Mouse (Mus musculus) adrenal gland, postnatal 14 days (tissue): ENCODE measurements around the gene Kif20b. TPM values are rescaled to one million over a fixed set of nuclear protein-coding genes. Genes with fewer than 3 reads are reported as not detected.

Experiments
- DNase-seq: peaks from one replicate; pipeline ENCODE4 v3.0.0; 2021; ENCODE audit warnings: mixed read lengths
- long read RNA-seq, 2 experiments: library from polyadenylated mRNA; stranded (forward); transcript quantifications; one replicate each; pipeline ENCODE4 v2.0.0; 2021
- total RNA-seq: library from RNA; stranded (reverse); gene quantifications from 2 replicates; pipeline ENCODE4 v1.2.3, GENCODE M21; 2021

Kif20b gene
- 8.2 and 10.7 TPM in 2 replicates for total RNA-seq
- long read RNA-seq, experiment 1, partial matches to known transcripts, result 1 of 4 reads
- long read RNA-seq, experiment 1, other reads (novel, unspliced or antisense), result 3 of 4 reads
- long read RNA-seq, experiment 2, partial matches to known transcripts, result 0 of 2 reads
- long read RNA-seq, experiment 2, other reads (novel, unspliced or antisense), result 2 of 2 reads

DNA sequence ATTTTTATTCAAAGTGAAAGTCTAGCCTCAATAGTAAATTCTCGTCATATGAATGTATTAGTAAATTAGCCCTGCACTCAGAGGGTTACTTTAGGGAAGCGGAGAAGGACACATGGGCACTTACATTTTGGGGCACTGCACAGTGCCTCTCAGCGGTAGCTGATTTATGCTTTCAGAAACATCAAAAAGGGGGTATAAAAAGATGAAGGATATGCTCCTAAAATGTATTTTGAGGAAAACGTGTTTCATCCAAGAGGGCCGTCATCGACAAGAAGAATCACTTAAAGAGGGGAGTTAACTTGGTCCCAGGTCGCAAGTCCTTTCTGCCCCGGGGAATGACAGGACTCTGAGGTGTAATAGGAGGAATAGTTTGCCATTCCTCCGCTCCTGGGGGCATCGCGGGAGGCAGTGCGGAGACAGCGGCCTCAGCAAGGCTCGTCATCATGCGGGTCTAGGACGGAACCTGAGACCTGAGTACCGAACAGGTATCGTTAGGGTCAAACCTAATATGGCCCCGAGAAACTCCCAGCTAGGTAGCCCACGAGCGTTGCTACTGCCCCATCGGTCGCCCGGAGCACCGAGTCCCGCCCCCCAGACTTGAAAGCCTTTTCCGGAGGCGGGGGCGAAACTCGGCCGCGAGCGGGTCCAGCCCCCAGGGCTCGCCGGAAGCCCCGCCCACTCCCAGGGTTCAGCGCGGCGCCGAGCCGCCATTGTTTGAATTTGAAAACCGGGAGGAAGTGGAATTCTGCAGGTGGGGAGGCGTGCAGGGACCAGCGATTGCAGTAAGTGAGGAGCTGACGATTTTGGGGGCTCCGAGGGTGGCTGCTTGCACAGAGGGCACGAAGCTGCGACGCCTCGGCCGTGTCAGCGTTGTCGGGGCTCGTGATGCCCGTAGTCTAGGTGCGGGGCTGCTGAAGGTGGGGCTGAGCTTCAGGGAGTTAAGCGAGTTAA, at the start of gene Kif20b:
TSS of gene Kif20b (plus strand) at position 710 of the 951 bp plus-strand sequence.
- DNase-seq, result peak; percentile 97

DNA sequence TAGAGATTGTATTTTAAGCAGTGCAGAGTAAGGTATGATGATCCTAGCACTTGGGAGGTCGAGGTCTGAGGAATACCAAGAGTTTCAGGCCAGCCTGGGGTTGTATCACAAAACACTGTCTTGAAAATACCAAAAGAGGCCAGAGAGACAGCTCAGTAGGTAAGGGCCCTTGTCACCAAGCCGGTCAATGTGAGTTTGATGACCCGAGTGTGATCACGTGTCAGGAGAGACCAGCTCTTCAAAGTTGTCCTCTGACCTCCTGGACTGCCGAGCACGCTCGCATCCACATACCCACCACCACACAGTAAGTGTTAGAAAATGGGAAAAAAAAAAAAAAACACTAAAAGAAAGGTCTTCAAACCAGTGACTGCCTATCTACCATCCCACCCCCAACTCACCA, 45.5 kb upstream of the Kif20b start:
- no peak for DNase-seq

DNA sequence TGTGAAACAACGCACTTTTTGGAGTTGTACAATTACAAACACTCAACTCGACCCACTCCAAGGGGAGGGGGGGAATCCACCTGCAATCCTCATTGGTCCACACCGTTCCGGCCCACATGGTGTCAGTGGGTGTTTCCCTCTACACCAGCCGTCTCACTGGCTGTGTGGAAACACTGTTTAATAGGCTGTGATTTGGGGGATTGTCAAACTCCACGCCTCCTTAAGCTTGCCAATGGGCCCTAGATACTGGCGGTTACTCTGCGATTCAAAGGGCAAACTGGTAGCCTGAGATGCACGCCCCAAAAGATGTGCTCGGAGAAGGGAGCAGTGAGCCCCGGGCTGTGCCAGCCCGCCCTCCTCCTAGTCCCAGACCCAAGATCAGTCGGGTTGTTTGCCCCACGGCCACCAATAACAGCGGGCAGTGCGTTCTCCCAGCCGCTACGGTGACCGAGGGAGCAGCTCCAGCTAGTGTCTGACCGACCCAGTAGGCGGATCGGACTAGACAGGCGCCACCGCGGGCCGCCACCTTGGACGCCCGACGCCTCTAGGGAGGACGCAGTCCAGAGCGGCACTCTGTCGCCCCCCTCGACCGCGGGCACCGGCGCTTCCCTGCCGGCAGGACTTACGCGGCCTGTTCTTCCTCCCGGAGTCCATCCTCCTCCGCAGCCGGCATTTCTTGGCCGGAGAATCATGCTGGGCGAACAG, 44.1 kb upstream of the Kif20b start:
- peak; percentile 94 for DNase-seq

DNA sequence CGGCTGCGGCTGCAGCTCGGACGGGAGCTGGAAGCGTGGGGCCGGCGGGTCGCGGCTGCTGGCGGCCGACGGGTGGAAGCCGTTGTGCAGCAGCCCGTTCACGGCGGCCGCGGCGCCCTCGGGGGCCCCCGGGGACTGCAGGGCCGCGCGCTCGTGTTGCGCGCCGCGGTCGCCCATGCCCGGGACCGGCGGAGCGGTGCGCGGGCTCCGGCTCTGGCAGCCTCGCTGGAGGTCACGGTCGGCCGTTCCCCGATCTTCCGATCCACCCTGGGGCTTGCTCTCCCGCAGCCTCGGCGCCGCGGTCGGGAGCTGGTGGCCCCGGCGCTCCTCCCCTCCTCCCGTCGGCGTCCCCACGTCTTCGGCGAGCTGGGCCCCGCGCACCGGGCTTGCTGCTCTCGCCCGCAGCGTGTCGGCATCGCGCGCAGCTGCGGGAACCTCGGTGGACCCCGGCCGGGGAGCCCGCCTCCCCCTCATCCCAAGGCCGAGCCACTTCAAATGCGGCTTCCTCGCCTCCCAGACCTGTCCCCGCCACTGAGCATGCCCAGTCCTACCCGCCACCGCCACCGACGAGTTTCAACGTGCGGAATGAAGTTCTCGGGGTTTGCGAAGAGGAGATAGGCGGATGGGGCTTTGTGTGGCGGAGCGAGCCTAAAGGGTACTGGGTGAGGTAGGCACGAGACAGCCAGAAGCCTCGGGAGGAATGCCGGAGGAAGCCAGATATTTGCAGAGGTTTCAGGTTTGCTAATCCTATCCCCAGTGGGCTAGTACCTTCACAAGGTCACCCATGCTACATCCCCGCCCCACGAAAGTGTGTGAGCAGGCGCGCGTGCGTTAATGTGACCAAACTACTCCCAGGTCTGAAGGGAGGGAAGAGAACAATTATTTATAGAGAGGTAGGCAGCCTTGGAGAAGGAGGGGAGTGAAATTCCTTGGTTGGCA, 43.3 kb upstream of the Kif20b start, which contains the start of gene Pank1:
TSS of gene Pank1 (minus strand) at position 853 of the 939 bp plus-strand sequence.
- peak; percentile 88 for DNase-seq

DNA sequence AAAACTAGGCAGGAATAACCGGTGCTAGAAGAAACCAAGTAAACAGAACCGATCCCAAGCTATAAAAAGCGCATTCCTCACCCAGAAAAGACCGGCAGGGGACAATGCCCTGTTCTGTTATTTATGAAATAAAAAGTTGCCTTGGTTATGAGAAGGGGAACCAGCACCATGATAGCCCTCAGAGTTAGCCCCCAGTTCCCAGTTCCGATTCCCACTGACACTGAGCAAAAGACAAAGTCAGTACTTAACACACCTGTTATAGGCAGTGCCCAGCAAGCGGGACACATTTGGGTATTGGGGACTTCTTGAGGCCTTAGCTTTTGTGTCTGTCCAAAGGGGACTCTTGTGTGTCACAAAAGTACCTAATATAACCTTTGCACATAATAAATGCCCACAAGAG, 42.5 kb upstream of the Kif20b start:
- DNase-seq, result no peak

DNA sequence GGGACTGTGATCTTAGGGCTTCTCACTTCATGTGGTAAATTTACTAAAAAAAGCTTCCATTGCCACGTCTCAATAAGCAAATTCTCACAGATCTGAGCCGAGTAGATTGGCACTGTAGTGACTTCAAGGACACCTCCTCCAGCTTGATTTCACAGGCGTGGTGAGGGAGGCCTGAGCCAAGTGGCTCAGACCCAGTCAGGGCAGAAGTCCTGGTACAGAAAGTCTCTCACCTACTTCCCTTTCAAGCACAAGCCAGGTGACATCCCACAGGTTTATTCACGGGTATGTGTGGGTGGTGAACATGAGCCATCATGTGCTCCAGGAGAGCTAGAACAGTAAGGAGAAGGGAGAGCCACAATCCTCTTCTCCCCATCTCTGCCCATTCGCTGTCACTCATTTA, 41.0 kb upstream of the Kif20b start:
- DNase-seq, result peak; percentile 62

DNA sequence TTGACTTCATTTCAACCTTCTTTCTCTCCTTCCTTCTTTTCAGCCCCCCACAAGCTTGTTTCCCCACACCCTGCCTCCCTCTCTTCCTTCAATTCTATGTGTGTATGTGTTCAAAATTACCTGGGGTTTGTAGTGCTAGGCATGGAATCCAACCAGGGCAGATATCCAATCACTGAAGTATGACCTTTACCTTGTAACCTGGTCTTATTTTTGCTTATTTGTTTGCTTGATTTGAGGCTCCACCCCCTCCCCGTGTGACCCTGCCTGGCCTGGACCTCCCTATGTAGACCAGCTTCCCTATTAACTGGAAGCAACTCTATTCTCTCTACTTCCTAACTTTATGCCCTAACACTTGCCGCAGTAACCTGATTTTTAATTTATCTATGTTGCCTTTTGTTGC, 39.7 kb upstream of the Kif20b start:
- no peak for DNase-seq

DNA sequence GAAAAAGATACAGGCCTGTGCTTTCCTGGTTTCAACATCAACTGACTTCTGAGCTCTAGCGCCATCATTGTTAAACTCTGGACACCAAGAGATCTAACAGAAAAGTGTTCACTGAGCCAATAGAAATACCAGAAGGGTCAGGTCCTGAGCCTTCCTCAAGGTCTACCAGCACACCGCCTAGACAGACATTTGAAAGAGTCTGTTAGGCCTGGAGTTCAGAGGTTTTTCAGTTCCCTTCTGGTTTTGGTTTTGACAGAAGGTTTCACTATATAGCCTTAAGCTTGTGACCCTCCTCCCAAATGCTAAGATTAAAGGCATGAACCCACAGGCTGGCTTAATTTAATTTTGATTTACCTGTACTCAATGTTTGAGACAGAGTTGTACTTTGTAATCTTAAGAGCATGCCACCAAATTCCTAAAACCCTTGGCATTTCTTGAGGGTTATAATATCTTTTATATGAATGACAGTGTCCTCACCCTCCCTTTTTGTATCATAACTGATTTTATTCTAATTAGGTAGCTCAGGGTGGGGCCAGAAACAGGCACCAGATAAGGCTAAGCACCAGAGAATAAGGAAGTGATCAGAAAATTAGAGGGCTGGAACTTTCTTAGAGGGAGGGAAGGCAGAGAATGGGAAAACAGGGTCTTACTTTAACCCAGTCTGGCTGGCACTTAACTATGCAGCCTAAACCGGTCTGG, 38.5 kb upstream of the Kif20b start:
- DNase-seq, result no peak

DNA sequence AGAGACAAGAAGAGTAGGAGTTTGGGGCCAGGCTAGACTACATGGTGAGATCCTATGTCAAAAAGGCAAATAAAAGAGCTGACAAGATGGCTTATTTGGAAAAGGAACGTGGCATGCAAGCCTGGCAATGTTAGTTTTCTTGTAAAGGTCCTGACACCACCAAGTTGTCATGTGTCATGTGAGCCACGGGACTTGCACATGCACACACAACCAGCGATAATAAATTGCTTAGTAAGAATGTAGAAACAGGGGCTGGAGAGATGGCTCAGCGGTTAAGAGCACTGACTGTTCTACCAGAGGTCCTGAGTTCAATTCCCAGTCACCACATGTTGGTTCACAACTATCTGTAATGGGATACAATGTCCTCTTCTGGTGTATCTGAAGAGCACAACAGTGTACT, 35.8 kb upstream of the Kif20b start:
- no peak for DNase-seq

DNA sequence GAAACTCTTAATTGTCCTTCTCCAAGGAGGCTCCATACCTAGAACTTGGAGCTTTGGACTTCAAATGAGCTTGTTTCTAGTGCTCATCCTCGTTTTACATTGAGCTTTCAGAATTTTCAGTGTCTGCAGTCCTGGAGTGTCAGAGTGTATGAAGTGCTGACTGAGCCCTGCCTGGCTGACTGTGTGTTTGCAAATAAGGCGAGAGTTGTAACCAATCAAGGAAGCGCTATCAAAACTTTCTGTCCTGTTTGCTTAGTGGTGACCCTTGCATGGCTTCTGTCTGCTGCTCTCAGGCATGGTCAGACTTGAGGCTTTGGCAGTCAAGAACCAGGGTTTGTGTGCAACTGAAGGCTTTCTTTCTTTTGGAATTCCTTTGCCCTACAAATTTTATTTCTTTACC, 31.2 kb upstream of the Kif20b start:
- DNase-seq, result no peak

DNA sequence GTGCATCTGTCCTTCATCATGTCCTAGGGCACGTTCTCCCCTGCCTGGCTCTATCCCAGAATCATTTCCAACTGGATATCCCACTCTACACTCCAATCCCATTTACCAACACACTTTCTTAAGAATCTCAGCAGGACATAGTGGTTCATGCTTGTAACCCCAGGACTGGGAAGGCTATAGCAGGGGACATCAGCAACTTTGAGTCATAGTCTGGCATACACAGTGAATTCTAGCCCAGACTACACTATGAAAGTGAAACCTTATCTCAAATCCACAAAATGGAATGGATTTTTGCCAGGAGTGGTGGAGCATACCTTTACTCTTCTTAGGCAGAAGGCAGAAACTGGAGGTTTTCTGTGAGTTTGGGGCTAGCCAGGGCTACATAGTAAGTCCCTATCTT, 30.6 kb upstream of the Kif20b start:
- DNase-seq, result no peak

DNA sequence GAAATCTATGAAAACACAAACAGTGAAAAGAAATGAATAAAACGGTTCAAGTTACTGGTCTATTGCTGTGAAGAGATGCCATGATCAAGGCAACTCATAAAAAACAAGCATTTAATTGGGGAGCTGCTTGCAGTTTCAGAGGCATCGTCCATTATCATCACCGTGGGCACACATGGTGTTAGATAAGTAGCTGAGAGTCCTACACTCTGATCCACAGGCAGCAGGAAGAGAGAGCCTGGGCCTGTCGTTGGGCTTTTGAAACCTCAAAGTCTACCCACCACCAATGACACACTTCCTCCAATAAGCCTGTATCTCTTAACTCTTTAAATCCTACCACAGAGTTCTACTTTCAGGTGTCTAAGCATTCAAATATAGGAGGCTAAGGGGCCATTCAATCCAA, 27.1 kb upstream of the Kif20b start:
- DNase-seq, result no peak

DNA sequence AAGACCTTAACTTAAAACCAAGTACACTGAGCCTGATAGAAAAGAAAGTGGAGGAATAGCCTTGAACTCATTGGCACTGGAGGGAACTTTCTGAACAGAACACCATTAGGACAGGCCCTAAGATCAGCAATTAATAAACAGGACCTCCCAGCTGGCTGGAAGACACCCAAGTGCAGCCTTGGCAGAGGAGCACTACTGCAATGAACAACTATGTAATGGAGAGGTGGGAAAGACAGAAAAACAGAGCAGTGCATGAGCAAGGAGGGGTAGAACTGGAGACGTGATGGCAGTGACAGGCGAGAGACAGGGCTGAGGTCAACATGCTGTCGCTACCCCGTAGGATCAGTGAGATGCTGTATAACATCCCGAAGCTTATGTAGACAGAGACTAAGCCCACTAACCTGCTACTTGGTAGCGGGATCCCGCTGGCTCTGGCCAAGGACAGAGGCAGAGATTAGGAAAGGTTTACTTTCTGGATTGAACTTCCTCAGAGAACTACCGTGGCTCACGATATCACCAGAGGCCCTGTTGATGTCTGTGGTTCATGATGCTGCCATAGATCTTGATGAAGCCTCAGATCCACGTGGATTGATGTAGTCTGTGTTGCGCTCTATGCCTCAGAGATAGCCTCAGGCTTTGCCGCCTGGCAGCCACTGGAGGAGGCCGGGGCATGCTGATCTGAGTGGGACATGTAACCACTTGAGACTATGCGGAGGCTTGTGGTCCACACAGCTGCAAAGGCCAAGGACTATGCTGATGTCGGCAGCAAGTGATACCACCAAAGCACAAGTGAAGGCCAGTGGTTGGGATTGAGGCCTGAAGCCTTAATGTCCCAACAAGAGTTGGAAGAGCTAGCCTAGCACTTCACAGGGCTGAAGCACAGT, 24.8 kb upstream of the Kif20b start:
- DNase-seq, result peak; percentile 24

DNA sequence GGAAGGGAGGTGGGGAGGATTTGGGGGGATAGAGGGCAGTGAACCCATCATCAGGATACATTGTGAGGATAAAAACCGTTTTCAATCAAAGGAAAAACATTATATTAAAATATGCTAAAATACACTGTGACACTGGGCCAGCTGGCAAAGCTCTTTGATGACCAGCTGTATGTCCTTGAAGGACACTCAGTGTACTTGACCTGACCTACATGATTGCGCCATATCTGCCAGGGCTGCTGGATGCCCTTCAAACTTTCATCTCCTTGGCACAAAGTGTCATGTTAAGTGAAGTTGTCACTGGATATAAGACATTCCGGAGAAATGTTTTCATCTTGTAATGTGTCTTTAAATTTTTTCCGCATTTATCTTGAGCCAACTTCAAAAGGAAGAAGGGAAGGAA, 23.2 kb upstream of the Kif20b start:
- peak; percentile 81 for DNase-seq

DNA sequence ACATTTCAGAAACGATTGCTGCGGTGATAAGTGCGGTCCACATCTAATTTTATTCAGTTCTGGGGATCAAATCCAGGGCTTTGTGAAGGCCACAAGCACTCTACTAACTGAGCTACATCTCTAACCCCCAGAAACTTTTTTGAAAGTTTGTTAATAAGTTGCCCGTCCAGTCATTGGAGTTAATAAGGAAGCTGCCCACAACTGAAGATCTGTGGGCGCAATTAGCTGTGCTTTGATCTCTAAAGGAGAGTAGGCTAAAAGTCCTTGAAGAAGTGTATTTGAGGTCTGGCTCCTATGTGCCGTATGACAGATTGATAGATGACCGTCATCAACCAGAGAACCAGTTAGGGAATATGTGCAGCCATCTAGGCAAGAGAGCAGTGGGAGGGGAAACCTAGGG, 20.9 kb upstream of the Kif20b start:
- DNase-seq, result no peak

DNA sequence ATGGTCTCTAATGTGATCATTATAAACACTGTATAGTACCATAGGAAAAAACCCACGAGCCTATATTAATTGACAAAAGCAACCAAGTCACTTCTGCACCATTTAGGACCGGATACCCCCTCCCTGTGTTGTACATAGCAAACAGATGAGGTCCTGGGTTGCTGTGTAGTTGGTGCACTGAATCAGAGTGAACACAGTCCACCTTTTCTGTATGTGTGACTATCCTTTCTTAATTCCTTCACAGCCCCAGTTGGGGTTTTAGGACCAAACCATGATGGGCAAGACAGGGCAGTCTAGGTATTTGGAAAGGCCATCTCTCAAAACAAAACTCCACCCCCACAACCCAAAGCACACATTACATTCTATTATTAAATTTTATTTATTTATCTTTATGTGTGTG, 20.4 kb upstream of the Kif20b start:
- no peak for DNase-seq

DNA sequence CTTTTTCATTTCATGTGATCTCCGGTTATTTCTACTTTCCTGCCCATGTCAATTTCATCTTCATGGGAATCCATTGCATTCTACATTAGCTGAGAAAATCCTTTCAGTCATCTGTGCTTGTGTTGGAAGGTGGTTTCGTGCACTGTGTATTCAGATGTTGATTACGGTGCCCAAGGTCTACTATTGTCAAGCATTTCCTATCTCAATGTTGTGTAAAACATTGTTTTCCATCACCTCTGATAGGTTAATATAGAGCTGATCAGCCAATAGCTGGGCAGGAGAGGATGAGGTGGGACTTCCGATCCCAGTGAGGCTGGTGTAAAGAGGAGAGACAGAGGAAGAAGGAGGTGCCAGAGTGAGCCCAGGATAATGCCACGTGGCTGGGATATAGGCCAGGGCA, 18.1 kb upstream of the Kif20b start:
- no peak for DNase-seq

DNA sequence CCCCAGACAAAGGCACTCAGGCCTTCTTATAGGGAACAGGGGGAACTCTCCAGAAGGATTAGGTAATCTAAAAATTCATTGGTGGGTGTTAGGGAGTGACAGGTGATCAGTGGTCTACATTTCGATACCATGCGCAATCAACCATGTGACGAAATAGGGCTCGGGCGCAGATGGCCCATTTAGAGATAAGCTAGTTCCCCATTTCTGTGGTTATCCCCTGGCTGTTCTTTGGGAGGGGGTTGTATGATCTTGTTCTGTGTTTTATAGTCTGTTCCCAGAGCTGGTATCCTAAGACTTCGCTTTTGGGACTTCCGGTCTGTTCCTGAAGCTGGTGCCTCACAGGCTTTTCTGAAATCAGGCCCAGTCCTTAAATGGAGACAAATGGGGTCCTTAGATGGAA, 16.7 kb upstream of the Kif20b start:
- DNase-seq, result no peak

DNA sequence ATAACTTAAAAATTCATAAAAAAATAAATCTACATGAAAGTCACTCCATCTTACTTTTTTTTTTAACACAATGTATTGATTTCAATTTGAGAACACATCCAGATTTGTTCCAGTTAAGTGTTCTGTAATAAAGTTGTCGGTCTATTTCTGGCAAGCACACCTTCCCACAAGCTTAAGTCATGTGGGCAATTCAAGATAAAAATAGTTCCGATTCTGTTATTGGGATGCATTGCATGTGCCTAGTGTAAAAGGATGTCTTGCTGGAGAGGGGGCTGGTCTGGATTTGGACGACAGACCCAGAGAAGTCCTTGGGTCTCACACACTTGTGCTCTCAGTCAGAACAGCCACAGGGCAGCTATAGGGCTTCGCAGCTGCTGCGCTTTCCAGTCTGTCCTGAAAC, 15.4 kb upstream of the Kif20b start:
- DNase-seq, result no peak

DNA sequence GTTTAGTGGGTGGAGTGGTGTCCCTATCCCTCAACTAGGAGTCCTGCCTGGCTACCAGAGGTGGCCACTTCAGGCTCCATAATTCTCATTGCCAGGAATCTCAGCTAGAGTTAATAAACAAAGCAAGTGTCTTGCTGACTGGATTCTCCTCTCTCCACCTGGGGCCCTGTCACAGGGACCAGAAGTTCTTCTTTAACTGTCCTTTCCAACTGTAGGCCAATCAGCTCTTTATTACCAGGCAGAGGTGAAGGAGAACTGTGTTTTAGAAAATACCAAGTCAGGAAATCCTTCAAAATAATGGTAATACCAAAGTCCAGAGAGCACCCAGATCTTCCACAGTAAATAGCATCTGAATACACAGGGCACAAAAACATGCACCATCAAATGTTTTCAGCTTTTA, 9.8 kb upstream of the Kif20b start:
- no peak for DNase-seq
